Mouse (Mus musculus): ENCODE data around the gene D130040H23Rik.
"Not testable (repeated sequence)": the region's sequence is repeated elsewhere in the genome, so short reads cannot be mapped to it uniquely, and the experiment has no call there.

The D130040H23Rik gene

DNA sequence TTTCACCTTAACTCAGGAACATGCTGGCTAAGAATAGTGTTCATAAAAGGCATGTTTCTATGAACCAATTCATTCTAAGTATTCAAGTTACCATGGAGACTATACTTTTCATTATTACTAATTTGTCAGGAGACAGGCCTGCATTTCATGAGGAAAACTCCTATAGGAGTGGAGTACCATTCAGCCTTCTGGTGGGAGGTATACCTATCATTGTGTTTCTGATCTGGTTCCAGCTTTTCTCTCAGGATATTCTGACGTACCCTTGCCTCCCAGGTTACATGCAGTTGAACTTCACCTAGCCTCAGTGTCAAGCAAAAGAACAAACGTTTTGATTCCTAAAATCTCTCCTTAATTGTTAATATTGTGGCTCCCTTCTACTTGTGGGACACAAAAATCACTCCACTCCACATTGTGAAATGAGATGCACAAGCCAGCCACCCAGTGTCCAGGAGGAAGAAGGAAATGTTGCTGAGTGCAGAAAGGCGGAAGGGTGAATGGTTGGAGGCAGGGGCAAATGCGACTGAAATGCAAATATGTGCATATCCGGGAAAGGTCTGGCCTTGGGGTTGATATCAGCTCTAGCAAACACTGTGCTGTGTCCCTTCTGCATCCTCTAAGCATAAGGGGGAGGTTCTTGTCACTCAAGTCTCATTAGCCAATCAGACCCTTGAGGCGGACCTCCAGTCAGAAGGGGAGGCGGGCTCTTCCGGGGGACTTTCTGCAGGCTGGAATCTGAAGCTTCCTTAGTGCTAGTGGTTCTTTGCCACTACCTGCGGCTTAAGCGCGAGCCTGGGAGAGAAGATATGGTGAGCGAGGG lies at the start of gene D130040H23Rik:
Gene D130040H23Rik, plus strand, starts transcription at position 695 of the 817 bp plus-strand sequence.
- peak; percentile 79 for DNase-seq

DNA sequence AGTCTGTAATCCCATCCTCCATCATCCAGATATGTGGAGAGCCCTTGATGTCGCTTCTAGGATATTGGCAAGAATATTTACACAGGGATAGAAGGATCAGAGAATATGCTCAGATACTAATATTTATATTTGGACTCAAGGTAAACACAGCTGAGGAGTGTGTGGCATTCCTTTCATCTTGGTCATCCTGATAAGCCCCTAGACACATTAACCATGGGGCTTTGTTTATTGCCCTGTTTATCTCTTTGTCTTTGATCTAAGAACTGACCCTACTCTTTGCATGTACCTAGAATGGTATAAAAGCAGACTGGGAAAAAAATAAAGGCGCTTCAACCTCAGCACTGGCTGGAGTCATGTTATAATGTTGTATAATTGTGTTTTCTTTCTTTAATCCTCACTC lies 28.3 kb upstream of the D130040H23Rik start:
- no peak for DNase-seq

DNA sequence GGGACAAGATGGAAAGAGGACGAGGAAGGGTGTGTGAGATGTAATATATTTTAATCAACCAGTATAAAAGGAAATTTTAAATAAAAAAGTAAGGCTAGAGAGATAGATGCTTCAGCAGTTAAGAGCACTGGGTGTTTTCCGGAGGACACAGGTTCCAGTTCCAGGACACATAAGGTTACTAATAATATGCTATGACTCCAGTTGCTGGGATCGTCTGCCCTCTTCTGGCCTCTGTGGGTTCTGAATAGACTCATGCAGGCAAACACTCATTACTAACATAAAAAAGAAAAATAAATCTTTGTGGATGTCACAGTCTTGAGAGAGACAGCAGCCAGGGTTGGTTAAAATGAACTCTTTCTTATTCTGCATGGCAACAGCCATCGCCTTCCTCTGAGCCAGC lies 2.4 kb upstream of the D130040H23Rik start:
- no peak for DNase-seq

- no peak for DNase-seq
Measured at GRCm38 (mm10) chr8:69271203-69271554, 299 bp downstream of the D130040H23Rik start.

DNA sequence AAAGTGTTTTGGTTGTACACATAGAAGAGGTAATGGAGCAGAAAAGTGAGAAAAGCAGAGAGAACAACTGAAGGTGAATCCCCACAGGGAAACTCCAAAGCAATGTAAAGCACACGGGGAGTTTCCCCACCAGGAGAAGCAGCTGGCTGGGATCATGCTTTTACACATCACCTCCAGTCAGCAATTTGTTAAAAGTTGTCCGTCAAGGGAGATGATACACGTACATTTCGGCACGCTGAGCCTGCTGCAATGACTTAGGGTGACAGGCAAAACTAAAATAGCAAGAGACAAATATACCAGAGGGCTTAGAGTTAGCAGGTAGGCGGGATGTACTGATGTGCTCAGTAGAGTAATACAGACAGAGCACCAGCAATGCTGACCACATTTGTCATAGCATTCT lies 1.6 kb downstream of the D130040H23Rik start:
- no peak for DNase-seq

GRCm38 (mm10) chr8:69324771-69325170 lies 53.9 kb downstream of the D130040H23Rik start:
- DNase-seq: no peak

- peak; percentile 88 for DNase-seq
Measured at GRCm38 (mm10) chr8:69328301-69329288, 57.7 kb downstream of the D130040H23Rik start.

GRCm38 (mm10) chr8:69329289-69329688 lies 58.4 kb downstream of the D130040H23Rik start:
- not testable (repeated sequence) for DNase-seq

All from lung, postnatal 14 days (tissue).